Mouse (Mus musculus): ENCODE data around the gene Tom1l2. TPM values are rescaled to one million over a fixed set of nuclear protein-coding genes. Genes with fewer than 3 reads are reported as not detected.
A peak's percentile ranks its signal among the peaks of the same experiment; 100 is the strongest.

Gene Tom1l2
- polyA plus RNA-seq, 1 experiment: 27.4 TPM

GRCm38 (mm10) chr11:60228525-60228924, 124.2 kb downstream of the Tom1l2 start:
- H3ac ChIP-seq (ENCODE audit: control insufficient read depth, insufficient read length): no peak overlapping the region
- no peak overlapping the region for H3K4me2 ChIP-seq (ENCODE audit: low read depth)
- TF ChIP-seq MYOD1 (IDR thresholded peaks at IDR 0.05; ENCODE audit: control insufficient read depth in 1 of 3, insufficient read length in 2 of 3, low read depth in 2 of 3) (no peak), TCF3 (IDR thresholded peaks at IDR 0.05; ENCODE audit: insufficient read length, low read depth) (no peak), CEBPB (IDR thresholded peaks at IDR 0.05; ENCODE audit: insufficient read depth, poor library complexity, severe bottlenecking) (no peak), USF1 (IDR thresholded peaks at IDR 0.05; ENCODE audit: low read depth) (no peak), MAX (IDR thresholded peaks at IDR 0.05; ENCODE audit: low read depth) (no peak), TCF12 (IDR thresholded peaks at IDR 0.05; ENCODE audit: insufficient read depth, poor library complexity, severe bottlenecking) (no peak), POLR2A (IDR thresholded peaks at IDR 0.05; ENCODE audit: insufficient read length, low read depth) (no peak), SRF (IDR thresholded peaks at IDR 0.05; ENCODE audit: control insufficient read depth, insufficient read length, low read depth) (no peak), MYOG (IDR thresholded peaks at IDR 0.05; ENCODE audit: control insufficient read depth in 1 of 3, insufficient read depth in 1 of 3, insufficient read length in 2 of 3, low read depth in 2 of 3) (no peak)
- no peaks in the 10 kb centered on the region for H3K27me3 ChIP-seq (ENCODE audit: control insufficient read depth, insufficient read depth, insufficient read length)
- H3K4me3 ChIP-seq: no peak overlapping the region
- no peaks in the 10 kb centered on the region for H3K36me3 ChIP-seq (ENCODE audit: control insufficient read depth, insufficient read depth)
- H3K79me2 ChIP-seq (ENCODE audit: control insufficient read depth, insufficient read depth): no peaks in the 10 kb centered on the region

- no peak overlapping the region for H3K4me2 ChIP-seq (ENCODE audit: low read depth)
- no peak overlapping the region for H3ac ChIP-seq (ENCODE audit: control insufficient read depth, insufficient read length)
- no peak overlapping the region for H3K4me3 ChIP-seq
- no peaks in the 10 kb centered on the region for H3K27me3 ChIP-seq (ENCODE audit: control insufficient read depth, insufficient read depth, insufficient read length)
- no peaks in the 10 kb centered on the region for H3K36me3 ChIP-seq (ENCODE audit: control insufficient read depth, insufficient read depth)
- no peak for TF ChIP-seq REST (IDR thresholded peaks at IDR 0.05; ENCODE audit: insufficient read depth, insufficient read length)
- TF ChIP-seq CEBPB (IDR thresholded peaks at IDR 0.05; ENCODE audit: insufficient read depth, poor library complexity, severe bottlenecking): no peak
- no peaks in the 10 kb centered on the region for H3K79me2 ChIP-seq (ENCODE audit: control insufficient read depth, insufficient read depth)
These were observed 126.8 kb downstream of the Tom1l2 start for GRCm38 (mm10) chr11:60225874-60226273.

- TF ChIP-seq POLR2A (IDR thresholded peaks at IDR 0.05; ENCODE audit: insufficient read length, low read depth): no peak
- no peak for TF ChIP-seq E2F4 (IDR thresholded peaks at IDR 0.05; ENCODE audit: insufficient read depth)
- no peak for TF ChIP-seq MAX (IDR thresholded peaks at IDR 0.05; ENCODE audit: low read depth)
- no peak for TF ChIP-seq TCF12 (IDR thresholded peaks at IDR 0.05; ENCODE audit: insufficient read depth, poor library complexity, severe bottlenecking)
- H3K79me2 ChIP-seq (ENCODE audit: control insufficient read depth, insufficient read depth): peaks cover 5% of the 10 kb centered on the region
These were observed 128.0 kb downstream of the Tom1l2 start for GRCm38 (mm10) chr11:60224676-60225075.

GRCm38 (mm10) chr11:60222469-60223236, 130.1 kb downstream of the Tom1l2 start, which contains the start of gene Srebf1:
Gene Srebf1, minus strand, starts transcription at chr11:60222581.
- Histone ChIP-seq H3K79me2 (ENCODE audit: control insufficient read depth, insufficient read depth) (peaks cover 26% of the 10 kb centered on the region), H3K36me3 (ENCODE audit: control insufficient read depth, insufficient read depth) (peaks cover 4% of the 10 kb centered on the region), H3K4me2 (ENCODE audit: low read depth) (peak within 1 kb of the TSS; percentile 93), H3ac (ENCODE audit: control insufficient read depth, insufficient read length) (peak within 1 kb of the TSS; percentile 4), H3K27me3 (ENCODE audit: control insufficient read depth, insufficient read depth, insufficient read length) (no peaks in the 10 kb centered on the region), H3K4me3 (peak within 1 kb of the TSS; percentile 71)
- TF ChIP-seq MYOD1 (IDR thresholded peaks at IDR 0.05; ENCODE audit: control insufficient read depth in 1 of 3, insufficient read length in 2 of 3, low read depth in 2 of 3) (peak in 1 of 3 experiments; percentile 4), TCF3 (IDR thresholded peaks at IDR 0.05; ENCODE audit: insufficient read length, low read depth) (no peak), TCF12 (IDR thresholded peaks at IDR 0.05; ENCODE audit: insufficient read depth, poor library complexity, severe bottlenecking) (no peak), POLR2AphosphoS2 (IDR thresholded peaks at IDR 0.05; ENCODE audit: insufficient read length, low read depth) (peak; percentile 60), USF1 (IDR thresholded peaks at IDR 0.05; ENCODE audit: low read depth) (peak; percentile 91), MAX (IDR thresholded peaks at IDR 0.05; ENCODE audit: low read depth) (no peak), SRF (IDR thresholded peaks at IDR 0.05; ENCODE audit: control insufficient read depth, insufficient read length, low read depth) (peak; percentile 25), CEBPB (IDR thresholded peaks at IDR 0.05; ENCODE audit: insufficient read depth, poor library complexity, severe bottlenecking) (no peak), MYOG (IDR thresholded peaks at IDR 0.05; ENCODE audit: control insufficient read depth in 1 of 3, insufficient read depth in 1 of 3, insufficient read length in 2 of 3, low read depth in 2 of 3) (no peak), REST (IDR thresholded peaks at IDR 0.05; ENCODE audit: insufficient read depth, insufficient read length) (no peak), POLR2A (IDR thresholded peaks at IDR 0.05; ENCODE audit: insufficient read length, low read depth) (peak; percentile 73), E2F4 (IDR thresholded peaks at IDR 0.05; ENCODE audit: insufficient read depth) (no peak)

More at GRCm38 (mm10) chr11:60224676-60225075, 128.0 kb downstream of the Tom1l2 start:
- no peak overlapping the region for H3ac ChIP-seq (ENCODE audit: control insufficient read depth, insufficient read length)
- no peaks in the 10 kb centered on the region for H3K36me3 ChIP-seq (ENCODE audit: control insufficient read depth, insufficient read depth)
- no peaks in the 10 kb centered on the region for H3K27me3 ChIP-seq (ENCODE audit: control insufficient read depth, insufficient read depth, insufficient read length)
- H3K4me3 ChIP-seq: no peak overlapping the region
- no peak overlapping the region for H3K4me2 ChIP-seq (ENCODE audit: low read depth)

- Histone ChIP-seq H3K79me2 (ENCODE audit: control insufficient read depth, insufficient read depth) (peaks cover 31% of the 10 kb centered on the region), H3K36me3 (ENCODE audit: control insufficient read depth, insufficient read depth) (peaks cover 4% of the 10 kb centered on the region), H3ac (ENCODE audit: control insufficient read depth, insufficient read length) (peak overlapping the region; percentile 4), H3K27me3 (ENCODE audit: control insufficient read depth, insufficient read depth, insufficient read length) (no peaks in the 10 kb centered on the region), H3K4me3 (peak overlapping the region; percentile 71), H3K4me2 (ENCODE audit: low read depth) (peak overlapping the region; percentile 93)
- TF ChIP-seq USF1 (IDR thresholded peaks at IDR 0.05; ENCODE audit: low read depth): no peak
- no peak for TF ChIP-seq SRF (IDR thresholded peaks at IDR 0.05; ENCODE audit: control insufficient read depth, insufficient read length, low read depth)
- TF ChIP-seq MYOG (IDR thresholded peaks at IDR 0.05; ENCODE audit: control insufficient read depth in 1 of 3, insufficient read depth in 1 of 3, insufficient read length in 2 of 3, low read depth in 2 of 3): no peak
- TF ChIP-seq CEBPB (IDR thresholded peaks at IDR 0.05; ENCODE audit: insufficient read depth, poor library complexity, severe bottlenecking): no peak
- no peak for TF ChIP-seq TCF12 (IDR thresholded peaks at IDR 0.05; ENCODE audit: insufficient read depth, poor library complexity, severe bottlenecking)
- no peak for TF ChIP-seq E2F4 (IDR thresholded peaks at IDR 0.05; ENCODE audit: insufficient read depth)
- TF ChIP-seq REST (IDR thresholded peaks at IDR 0.05; ENCODE audit: insufficient read depth, insufficient read length): no peak
These were observed 130.6 kb downstream of the Tom1l2 start for GRCm38 (mm10) chr11:60222085-60222468.
